Comparison of ENCODE assay signal across 14 mouse cellular contexts in the genomic region with DNA sequence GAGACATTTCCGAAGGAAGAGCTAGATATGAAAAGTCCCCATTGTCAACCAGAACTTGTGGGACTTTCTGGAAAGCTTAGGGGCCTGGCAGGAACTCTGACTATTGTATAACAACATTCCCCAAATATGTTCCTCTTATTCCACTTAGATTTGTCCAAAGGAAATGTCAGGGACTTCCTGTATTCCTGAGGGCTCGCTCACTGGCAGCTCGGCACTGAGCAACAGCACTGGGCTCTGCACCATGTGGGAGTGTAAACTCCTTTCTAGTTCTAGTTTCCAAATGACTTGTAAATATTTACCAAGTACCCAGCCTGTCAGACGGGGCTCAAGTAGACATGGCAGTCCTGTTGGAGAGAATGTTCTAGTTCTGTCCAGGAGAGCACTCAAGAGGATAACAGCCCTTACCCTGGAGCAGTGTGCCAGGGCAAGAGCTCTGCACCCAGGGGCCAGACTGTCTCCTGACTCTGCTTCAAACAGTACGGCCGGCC. TPM values are rescaled to one million over a fixed set of nuclear protein-coding genes. Genes with fewer than 3 reads are reported as not detected.
DNase-seq lines count a peak whose midpoint lies in the region; ATAC-seq and TF ChIP-seq lines count a peak whose summit lies in the region.
"Had no signal": no experiment of that assay in that cellular context is flagged by ENCODE, and none has a peak within 500 bp of the region (broad histone marks: within the 10 kb centered on the region; RNA-seq: fewer than 3 reads in every experiment).

No protein-coding gene starts in this region.

- no peak overlapping the region for H3K4me3 ChIP-seq in kidney, embryonic 14.5 days (ENCODE audit: low read length)
- no peak overlapping the region for H3K4me3 ChIP-seq in heart, postnatal 0 days (ENCODE audit: low read depth, low read length)
- H3K4me3 ChIP-seq in small intestine, adult 2 months (ENCODE audit: low read depth, low read length): no peak overlapping the region
- no peak overlapping the region for H3K4me3 ChIP-seq in forebrain, embryonic 11.5 days (ENCODE audit: low read depth, low read length)
- H3K4me3 ChIP-seq: embryonic facial prominence, embryonic 13.5 days; forebrain, embryonic 15.5 days; hindbrain, embryonic 13.5 days; limb, embryonic 15.5 days; megakaryocyte, embryonic 14.5 days had no signal

- peak; percentile 14 to 16 for DNase-seq in kidney, adult 8-10 months
- peak; percentile 17 for DNase-seq in heart, postnatal 0 days (ENCODE audit: low spot score)
- DNase-seq in lung, adult 18-20 months: peak; percentile 82 to 86
- no peak for DNase-seq in right cerebral cortex, adult 2 months (ENCODE audit: low spot score in 2 of 2)
- DNase-seq in forebrain, embryonic 11.5 days (ENCODE audit: low spot score): no peak
- DNase-seq: cerebellum, postnatal 36 days; right cerebral cortex, postnatal 25 days had no signal

- no peak overlapping the region for H3K4me2 ChIP-seq in kidney, embryonic 14.5 days (replicated peaks; ENCODE audit: low read depth, low read length)
- H3K4me2 ChIP-seq in heart, postnatal 0 days (ENCODE audit: low read depth, low read length): no peak overlapping the region
- H3K4me2 ChIP-seq in forebrain, embryonic 11.5 days (ENCODE audit: low read depth, low read length, severe bottlenecking): no peak overlapping the region
- H3K4me2 ChIP-seq: embryonic facial prominence, embryonic 13.5 days; forebrain, embryonic 15.5 days; hindbrain, embryonic 13.5 days; limb, embryonic 15.5 days had no signal

- H3K36me3 ChIP-seq in kidney, embryonic 14.5 days (ENCODE audit: control insufficient read depth, insufficient read depth, low read length): peaks cover 86% of the 10 kb centered on the region
- H3K36me3 ChIP-seq in heart, postnatal 0 days (replicated peaks; ENCODE audit: control insufficient read depth, insufficient read depth, low read length): peaks cover 86% of the 10 kb centered on the region
- H3K36me3 ChIP-seq in small intestine, adult 2 months (ENCODE audit: control insufficient read depth, insufficient read depth, low read length): peaks cover 63% of the 10 kb centered on the region
- peaks cover 9% of the 10 kb centered on the region for H3K36me3 ChIP-seq in forebrain, embryonic 11.5 days (ENCODE audit: control insufficient read depth, insufficient read depth, low read length)

- ATAC-seq in kidney, embryonic 14.5 days (ENCODE audit: low FRiP score, low TSS enrichment): no peak
- peak; percentile 68 for ATAC-seq in heart, postnatal 0 days (ENCODE audit: insufficient read depth, low read depth)
- ATAC-seq in forebrain, embryonic 11.5 days (replicated peaks; ENCODE audit: low FRiP score): no peak
- ATAC-seq: forebrain, embryonic 15.5 days had no signal

- no peaks in the 10 kb centered on the region for H3K9me3 ChIP-seq in kidney, embryonic 14.5 days (ENCODE audit: control insufficient read depth, low read length)
- no peaks in the 10 kb centered on the region for H3K9me3 ChIP-seq in heart, postnatal 0 days (replicated peaks; ENCODE audit: control insufficient read depth, low read length)
- H3K9me3 ChIP-seq in forebrain, embryonic 11.5 days (ENCODE audit: control insufficient read depth, low read length): no peaks in the 10 kb centered on the region
- H3K9me3 ChIP-seq: embryonic facial prominence, embryonic 13.5 days; forebrain, embryonic 15.5 days; hindbrain, embryonic 13.5 days; limb, embryonic 15.5 days had no signal

- no peak for TF ChIP-seq EP300 in heart, postnatal 0 days (IDR thresholded peaks at IDR 0.05; ENCODE audit: low read depth)

- TF ChIP-seq POLR2A in small intestine, adult 2 months (IDR thresholded peaks at IDR 0.05; ENCODE audit: low read depth, low read length): no peak

- WGBS in kidney, embryonic 14.5 days: 83% methylated on average over 6 of the region's 6 CpGs
- WGBS in heart, postnatal 0 days: 69% methylated on average over 6 of the region's 6 CpGs
- 53% methylated on average over 6 of the region's 6 CpGs for WGBS in small intestine, adult 2 months
- 92% methylated on average over 6 of the region's 6 CpGs for WGBS in forebrain, embryonic 11.5 days

- no peak overlapping the region for H3K27ac ChIP-seq in kidney, embryonic 14.5 days (ENCODE audit: low read depth, low read length)
- peak overlapping the region; percentile 74 for H3K27ac ChIP-seq in heart, postnatal 0 days (ENCODE audit: low read depth)
- peak overlapping the region; percentile 76 for H3K27ac ChIP-seq in small intestine, adult 2 months (ENCODE audit: insufficient read depth, low read depth, low read length)
- no peak overlapping the region for H3K27ac ChIP-seq in forebrain, embryonic 11.5 days (ENCODE audit: low read depth, low read length)
- H3K27ac ChIP-seq: embryonic facial prominence, embryonic 13.5 days; forebrain, embryonic 15.5 days; hindbrain, embryonic 13.5 days; limb, embryonic 15.5 days had no signal

- no peak for TF ChIP-seq CTCF in heart, postnatal 0 days (IDR thresholded peaks at IDR 0.05; ENCODE audit: low read depth)
- TF ChIP-seq CTCF in small intestine, adult 2 months (IDR thresholded peaks at IDR 0.05; ENCODE audit: extremely low read depth, insufficient read length, insufficient replicate concordance, low read depth, low read length): no peak

- H3K27me3 ChIP-seq in kidney, embryonic 14.5 days (ENCODE audit: control insufficient read depth, insufficient read depth, low read length): no peaks in the 10 kb centered on the region
- no peaks in the 10 kb centered on the region for H3K27me3 ChIP-seq in heart, postnatal 0 days (ENCODE audit: control insufficient read depth, insufficient read depth, low read length)
- no peaks in the 10 kb centered on the region for H3K27me3 ChIP-seq in small intestine, adult 2 months (ENCODE audit: control insufficient read depth, insufficient read depth, low read length)
- no peaks in the 10 kb centered on the region for H3K27me3 ChIP-seq in forebrain, embryonic 11.5 days (ENCODE audit: control insufficient read depth, insufficient read depth, low read length)
- H3K27me3 ChIP-seq: embryonic facial prominence, embryonic 13.5 days; forebrain, embryonic 15.5 days; hindbrain, embryonic 13.5 days; limb, embryonic 15.5 days; megakaryocyte, embryonic 14.5 days had no signal

- no peaks in the 10 kb centered on the region for H3K4me1 ChIP-seq in kidney, embryonic 14.5 days (ENCODE audit: control insufficient read depth, insufficient read depth, low read length)
- H3K4me1 ChIP-seq in heart, postnatal 0 days (ENCODE audit: control insufficient read depth, insufficient read depth): no peaks in the 10 kb centered on the region
- no peaks in the 10 kb centered on the region for H3K4me1 ChIP-seq in small intestine, adult 2 months (ENCODE audit: control insufficient read depth, insufficient read depth, insufficient read length, low read length)
- H3K4me1 ChIP-seq in forebrain, embryonic 11.5 days (replicated peaks; ENCODE audit: control insufficient read depth, insufficient read depth, low read length): no peaks in the 10 kb centered on the region
- H3K4me1 ChIP-seq: embryonic facial prominence, embryonic 13.5 days; forebrain, embryonic 15.5 days; hindbrain, embryonic 13.5 days; limb, embryonic 15.5 days had no signal

- no peak overlapping the region for H3K9ac ChIP-seq in kidney, embryonic 14.5 days (ENCODE audit: low read depth, low read length)
- H3K9ac ChIP-seq in heart, postnatal 0 days (replicated peaks; ENCODE audit: low read depth, low read length): no peak overlapping the region
- H3K9ac ChIP-seq in forebrain, embryonic 11.5 days (ENCODE audit: low read length): no peak overlapping the region
- H3K9ac ChIP-seq: embryonic facial prominence, embryonic 13.5 days; forebrain, embryonic 15.5 days; hindbrain, embryonic 13.5 days; limb, embryonic 15.5 days had no signal

RNA-seq across cellular contexts. Expression of gene Wdr25, which starts 28.4 kb away (rescaled TPM):
- polyA plus RNA-seq in kidney, embryonic 14.5 days (2014; fragmentation: Nextera tagmentation; extraction: Ambion mirVana): 3.4 and 6.0 TPM in 2 replicates
- 3.5 and 12.9 TPM in 2 replicates for total RNA-seq in heart, postnatal 0 days (2014; rRNA removed; ENCODE audit: low replicate concordance)
- 3.9 and 5.3 TPM in 2 replicates for polyA plus RNA-seq in heart, postnatal 0 days (2015; fragmentation: Nextera tagmentation; extraction: Ambion mirVana)
- polyA plus RNA-seq in small intestine, adult 2 months (2012; rRNA removed): 2.3 and 8.8 TPM in 2 replicates
- polyA plus RNA-seq in forebrain, embryonic 11.5 days (2014; fragmentation: Nextera tagmentation; extraction: Ambion mirVana): 5.7 and 7.2 TPM in 2 replicates

RNA-seq across cellular contexts. Expression of gene Wars, which starts 28.9 kb away (rescaled TPM):
- 62.4 and 107 TPM in 2 replicates for polyA plus RNA-seq in kidney, embryonic 14.5 days (2014; fragmentation: Nextera tagmentation; extraction: Ambion mirVana)
- 52.4 and 80.1 TPM in 2 replicates for total RNA-seq in heart, postnatal 0 days (2014; rRNA removed; ENCODE audit: low replicate concordance)
- 39.4 and 43.0 TPM in 2 replicates for polyA plus RNA-seq in heart, postnatal 0 days (2015; fragmentation: Nextera tagmentation; extraction: Ambion mirVana)
- 49.6 and 65.7 TPM in 2 replicates for polyA plus RNA-seq in small intestine, adult 2 months (2012; rRNA removed)
- polyA plus RNA-seq in forebrain, embryonic 11.5 days (2014; fragmentation: Nextera tagmentation; extraction: Ambion mirVana): 140 and 142 TPM in 2 replicates

RNA-seq across cellular contexts. Expression of gene Slc25a47, which starts 29.2 kb away (rescaled TPM):
- polyA plus RNA-seq in kidney, embryonic 14.5 days (2014; fragmentation: Nextera tagmentation; extraction: Ambion mirVana): 7.6 and 9.0 TPM in 2 replicates
- total RNA-seq in heart, postnatal 0 days (2014; rRNA removed; ENCODE audit: low replicate concordance): 11.3 and 15.3 TPM in 2 replicates
- polyA plus RNA-seq in heart, postnatal 0 days (2015; fragmentation: Nextera tagmentation; extraction: Ambion mirVana): 4.4 and 5.9 TPM in 2 replicates
- 6.4 and 7.9 TPM in 2 replicates for polyA plus RNA-seq in small intestine, adult 2 months (2012; rRNA removed)
- 10.0 and 12.2 TPM in 2 replicates for polyA plus RNA-seq in forebrain, embryonic 11.5 days (2014; fragmentation: Nextera tagmentation; extraction: Ambion mirVana)

RNA-seq across cellular contexts. Expression of gene Slc25a29, which starts 29.4 kb away (rescaled TPM):
- 7.5 and 9.0 TPM in 2 replicates for polyA plus RNA-seq in kidney, embryonic 14.5 days (2014; fragmentation: Nextera tagmentation; extraction: Ambion mirVana)
- total RNA-seq in heart, postnatal 0 days (2014; rRNA removed; ENCODE audit: low replicate concordance): 4.4 and 7.0 TPM in 2 replicates
- polyA plus RNA-seq in heart, postnatal 0 days (2015; fragmentation: Nextera tagmentation; extraction: Ambion mirVana): 2.4 and 3.0 TPM in 2 replicates
- 4.0 and 4.9 TPM in 2 replicates for polyA plus RNA-seq in small intestine, adult 2 months (2012; rRNA removed)
- polyA plus RNA-seq in forebrain, embryonic 11.5 days (2014; fragmentation: Nextera tagmentation; extraction: Ambion mirVana): 13.8 and 14.6 TPM in 2 replicates

Comparison
In these comparisons a context has a peak if more than half of its experiments do, and no peak if none do; other contexts are left out.
1. DNase-seq: peak in kidney, adult 8-10 months (2 of 2), heart, postnatal 0 days (single experiment) and lung, adult 18-20 months (2 of 2); none in right cerebral cortex, adult 2 months (0 of 2) and forebrain, embryonic 11.5 days (single experiment).
2. H3K27ac ChIP-seq: peak in heart, postnatal 0 days (single experiment) and small intestine, adult 2 months (single experiment); none in kidney, embryonic 14.5 days (single experiment) and forebrain, embryonic 11.5 days (single experiment).